Mouse (Mus musculus): ENCODE data around the gene C1s1.
"Not testable (repeated sequence)": the region's sequence is repeated elsewhere in the genome, so short reads cannot be mapped to it uniquely, and the experiment has no call there.

The C1s1 gene

GRCm38 (mm10) chr6:124517733-124518132, 24.4 kb downstream of the C1s1 start:
- intact Hi-C loops (cut with DNase I), result not testable (repeated sequence)

GRCm38 (mm10) chr6:124512355-124512836, 29.8 kb downstream of the C1s1 start, which contains the start of gene C1ra:
Gene C1ra, plus strand, starts transcription at chr6:124512405.
- intact Hi-C loops (cut with DNase I), result no loop called here

- intact Hi-C loops (cut with DNase I), result no loop called here
Measured at GRCm38 (mm10) chr6:124511936-124512335, 30.2 kb downstream of the C1s1 start.

GRCm38 (mm10) chr6:124509192-124509591, 33.0 kb downstream of the C1s1 start:
- intact Hi-C loops (cut with DNase I), result not testable (repeated sequence)

DNA sequence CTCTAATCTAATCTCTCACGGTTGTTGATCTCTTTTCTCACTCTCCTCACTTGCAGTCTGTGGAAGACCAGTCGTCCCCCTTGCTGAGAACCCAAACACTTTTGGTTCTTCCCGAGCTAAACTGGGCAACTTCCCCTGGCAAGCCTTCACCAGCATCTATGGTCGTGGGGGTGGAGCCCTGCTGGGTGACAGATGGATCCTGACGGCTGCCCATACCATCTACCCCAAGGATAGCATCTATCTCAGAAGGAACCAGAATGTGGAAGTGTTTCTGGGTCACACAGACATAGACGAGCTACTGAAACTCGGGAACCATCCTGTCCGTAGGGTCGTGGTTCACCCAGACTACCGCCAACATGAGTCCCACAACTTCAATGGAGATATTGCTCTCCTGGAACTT, 33.9 kb downstream of the C1s1 start:
- intact Hi-C loops (cut with DNase I), result no loop called here

DNA sequence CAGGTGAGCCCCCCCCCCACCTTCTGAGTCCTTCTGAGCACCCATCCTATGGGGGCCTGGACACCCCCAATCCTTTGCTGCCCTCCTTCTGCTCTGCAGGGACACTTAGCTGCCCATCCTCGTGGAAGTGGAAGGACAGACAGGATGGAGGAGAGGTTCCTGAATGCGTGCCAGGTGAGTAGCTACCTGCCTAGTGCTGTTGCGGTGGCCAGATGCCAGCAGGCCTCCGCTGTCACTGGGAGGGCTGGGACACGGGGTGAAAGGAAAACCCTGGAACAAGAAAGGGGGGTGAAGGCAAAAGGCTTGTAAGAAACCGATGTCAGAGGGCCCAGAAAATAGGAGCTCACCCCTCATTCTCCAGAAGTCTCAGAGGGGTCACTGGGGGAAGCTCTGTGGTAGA, 35.2 kb downstream of the C1s1 start:
- intact Hi-C loops (cut with DNase I), result no loop called here

GRCm38 (mm10) chr6:124505028-124505427, 37.1 kb downstream of the C1s1 start:
- intact Hi-C loops (cut with DNase I), result no loop called here

GRCm38 (mm10) chr6:124502021-124502420, 40.1 kb downstream of the C1s1 start:
- intact Hi-C loops (cut with DNase I), result no loop called here

DNA sequence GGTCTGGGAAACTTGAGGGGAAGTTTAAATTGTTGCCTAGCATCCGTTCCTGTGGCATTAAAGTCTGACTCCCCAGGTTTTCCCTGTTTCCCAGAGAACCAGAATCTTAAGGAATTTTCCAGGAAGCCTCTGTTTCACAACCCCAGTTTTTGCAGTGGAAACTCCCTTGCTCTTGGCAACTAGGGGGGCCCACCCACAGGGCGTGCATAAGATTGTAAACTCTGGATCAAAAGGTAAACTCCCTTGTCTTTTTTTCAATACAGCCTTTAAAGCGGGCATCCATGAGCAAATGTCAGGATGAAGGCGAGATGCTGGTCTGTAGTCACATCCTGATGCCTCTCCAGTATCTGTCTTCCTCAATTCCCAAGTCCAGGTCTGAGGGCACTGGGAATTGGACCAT, 40.7 kb downstream of the C1s1 start:
- intact Hi-C loops (cut with DNase I), result no loop called here

DNA sequence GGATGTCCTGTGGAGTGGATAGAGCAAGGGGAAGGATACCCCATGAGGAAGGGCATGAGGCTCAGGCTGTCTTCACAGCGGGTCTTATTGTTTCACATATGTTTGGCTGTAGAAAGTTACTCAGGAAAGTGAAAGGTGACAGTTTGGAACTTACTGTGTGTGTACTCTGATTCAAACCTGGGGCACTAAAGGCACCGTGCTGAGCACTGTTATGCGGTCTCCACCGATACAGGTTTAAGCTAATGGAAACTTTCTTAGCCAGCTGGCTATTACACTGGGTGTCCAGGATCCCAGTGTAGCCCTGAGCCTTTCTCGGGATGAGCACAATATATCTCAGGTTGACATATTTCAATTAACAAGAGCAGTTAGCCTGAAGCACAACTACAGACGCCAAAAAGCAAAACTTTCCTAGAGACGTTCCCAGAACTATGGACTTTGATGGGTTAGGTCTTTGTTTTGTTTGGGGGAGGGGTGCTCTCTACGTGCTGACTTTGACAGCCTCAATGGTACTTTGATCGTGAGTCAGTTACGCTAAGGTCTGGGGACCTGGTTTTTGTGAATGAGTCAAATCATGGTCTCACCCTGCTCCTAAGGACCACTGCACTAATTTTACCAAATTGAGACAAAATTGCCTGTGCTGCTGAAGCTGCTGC, 42.1 kb downstream of the C1s1 start:
- intact Hi-C loops (cut with DNase I), result loop anchor here (5.0 kb wide), 1 partner anchor 42 kb away; the partner anchor contains the start of gene C1s1

GRCm38 (mm10) chr6:124496054-124496453, 46.1 kb downstream of the C1s1 start:
- intact Hi-C loops (cut with DNase I), result loop anchor here (5.0 kb wide), 1 partner anchor 46 kb away; the partner anchor contains the start of gene C1s1

GRCm38 (mm10) chr6:124493886-124494285, 48.3 kb downstream of the C1s1 start:
- intact Hi-C loops (cut with DNase I), result no loop called here

GRCm38 (mm10) chr6:124492842-124493561, 49.2 kb downstream of the C1s1 start, which contains the start of gene C1rl:
Gene C1rl, plus strand, starts transcription at chr6:124493113.
- intact Hi-C loops (cut with DNase I), result no loop called here

DNA sequence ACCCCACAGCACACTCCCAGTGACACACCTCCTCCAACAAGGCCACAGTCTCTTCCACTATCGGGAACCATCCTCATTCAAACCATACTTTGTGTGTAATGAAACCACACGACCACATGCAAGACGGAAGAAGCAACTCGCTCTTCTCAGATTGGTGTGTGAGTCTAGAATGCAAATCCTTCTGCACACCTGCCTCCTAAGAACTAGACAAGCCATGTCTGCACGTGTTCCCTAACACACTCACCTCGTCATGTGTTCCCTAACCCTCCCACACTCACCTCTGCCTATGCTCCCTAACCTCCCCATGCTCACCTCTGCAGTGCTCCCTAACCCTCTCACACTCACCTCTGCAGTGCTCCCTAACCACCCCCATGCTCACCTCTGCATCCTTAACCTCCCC, 50.7 kb downstream of the C1s1 start:
- intact Hi-C loops (cut with DNase I), result no loop called here

DNA sequence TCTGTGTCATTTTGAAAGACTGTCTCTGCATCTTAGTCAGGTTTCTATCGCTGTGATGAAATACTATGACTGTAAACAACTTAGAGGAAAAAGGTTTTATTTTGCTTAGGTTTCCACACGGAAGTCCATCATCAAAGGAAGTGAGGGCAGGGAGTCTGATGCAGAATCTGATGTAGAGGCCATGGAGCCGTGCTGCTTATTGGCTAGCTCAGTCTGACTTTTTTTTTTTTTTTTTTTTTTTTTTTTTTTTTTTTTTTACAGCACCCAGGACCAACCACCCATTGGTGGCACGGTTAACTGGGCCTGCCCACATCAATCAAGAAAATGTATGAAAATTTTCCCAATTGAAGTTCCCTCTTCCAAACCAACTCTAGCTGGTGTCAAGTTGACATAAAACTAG, 53.2 kb downstream of the C1s1 start:
- intact Hi-C loops (cut with DNase I), result loop anchor here (10.0 kb wide), 1 partner anchor 146 kb away; the partner anchor contains the start of gene C1s2

- intact Hi-C loops (cut with DNase I), result loop anchor here (10.0 kb wide), 1 partner anchor 147 kb away; the partner anchor contains the start of gene C1s2
Measured at GRCm38 (mm10) chr6:124487509-124487908, 54.6 kb downstream of the C1s1 start.

GRCm38 (mm10) chr6:124485414-124486144, 56.6 kb downstream of the C1s1 start:
- intact Hi-C loops (cut with DNase I), result loop anchor here (10.0 kb wide), 1 partner anchor 149 kb away; the partner anchor contains the start of gene C1s2

DNA sequence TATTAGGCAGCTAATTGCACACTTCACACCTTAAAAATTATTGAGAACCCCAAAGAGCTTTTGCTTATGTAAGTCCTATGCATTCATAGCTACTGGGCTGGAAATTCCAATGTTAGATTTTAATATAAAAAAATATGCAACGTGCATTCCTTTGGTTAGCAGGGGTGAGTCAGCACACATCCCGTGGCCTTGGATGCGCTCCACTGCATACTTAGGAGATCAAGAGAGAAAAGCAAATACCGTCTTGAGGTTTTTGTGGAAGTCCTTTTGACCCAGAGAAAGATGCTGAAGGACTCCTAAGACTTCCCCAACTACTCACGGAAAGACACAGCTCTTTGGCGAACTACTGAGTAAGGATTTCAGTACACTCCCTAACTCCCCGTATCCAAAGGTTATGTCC, 57.3 kb downstream of the C1s1 start:
- intact Hi-C loops (cut with DNase I), result loop anchor here (5.0 to 10.0 kb wide), 2 partner anchors 57 to 150 kb away; partner anchors contain the start of genes C1s1 and C1s2

DNA sequence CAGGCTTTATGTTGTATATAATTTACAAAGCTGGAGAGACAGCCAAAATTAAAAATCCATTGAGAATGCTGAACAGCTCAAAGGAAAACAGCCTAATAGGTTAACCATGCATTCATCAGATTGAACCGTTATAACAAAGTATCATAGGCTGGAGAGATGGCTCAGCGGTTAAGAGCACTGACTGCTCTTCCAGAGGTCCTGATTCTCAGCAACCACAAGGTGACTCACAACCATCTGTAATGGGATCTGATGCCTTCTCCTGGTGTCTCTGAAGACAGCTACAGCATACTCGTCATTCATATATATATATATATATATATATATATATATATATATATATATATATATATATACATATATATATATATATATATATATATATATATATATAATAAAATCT, 58.3 kb downstream of the C1s1 start:
- intact Hi-C loops (cut with DNase I), result loop anchor here (5.0 to 10.0 kb wide), 2 partner anchors 58 to 151 kb away; partner anchors contain the start of genes C1s1 and C1s2

DNA sequence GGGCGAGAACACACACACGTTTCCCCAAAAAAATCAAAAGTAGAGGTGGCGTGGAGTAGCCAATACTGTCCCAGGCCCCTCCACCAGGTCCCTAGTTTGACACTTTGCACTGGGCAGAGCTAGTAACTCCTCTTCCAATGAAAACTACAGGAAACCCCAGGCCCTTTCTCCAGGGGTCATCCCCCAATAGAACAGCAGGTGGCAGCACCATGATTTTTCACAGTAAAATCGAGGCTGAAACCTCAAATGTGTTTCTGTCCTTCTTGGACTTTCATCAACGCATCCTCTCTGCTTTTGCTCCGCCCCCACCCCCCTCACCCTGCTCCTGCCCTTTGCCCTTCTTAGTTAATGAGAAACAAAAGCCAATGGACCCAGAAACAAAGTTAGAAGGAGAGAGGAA, 60.6 kb downstream of the C1s1 start:
- intact Hi-C loops (cut with DNase I), result loop anchor here (5.0 to 10.0 kb wide), 2 partner anchors 61 to 153 kb away; partner anchors contain the start of genes C1s1 and C1s2

Data from adrenal gland (tissue).